Mouse (Mus musculus) heart, embryonic 15.5 days (tissue): ENCODE results near the gene Ptprs. TPM values are rescaled to one million over a fixed set of nuclear protein-coding genes. Genes with fewer than 3 reads are reported as not detected.
A peak's percentile ranks its signal among the peaks of the same experiment; 100 is the strongest.

Source experiments
- ATAC-seq: fragments of 200-750 bp; cut with Nextera tagmentation; replicated peaks from 2 replicates; pipeline ENCODE4 v1.8.0; 2017; ENCODE audit warnings: low read depth, moderate TSS enrichment; ENCODE audit not compliant: insufficient number of reproducible peaks, insufficient read depth, low FRiP score
- H3K27ac ChIP-seq: fragments of 300-500 bp; sonication (generic); 2 replicates; pipeline ENCODE4 v1.5.1; 2015; ENCODE audit warnings: mild to moderate bottlenecking, inconsistent platforms
- H3K27me3 ChIP-seq: fragments of 300-500 bp; sonication (generic); 2 replicates; pipeline ENCODE4 v1.6.1; 2015; ENCODE audit warnings: inconsistent platforms
- H3K36me3 ChIP-seq: fragments of 300-500 bp; sonication (generic); 2 replicates; pipeline ENCODE4 v1.6.1; 2015; ENCODE audit warnings: mild to moderate bottlenecking, inconsistent platforms
- H3K4me1 ChIP-seq: fragments of 300-500 bp; sonication (generic); replicated peaks from 2 replicates; pipeline ENCODE4 v1.6.1; 2015; ENCODE audit warnings: inconsistent platforms
- H3K4me2 ChIP-seq: fragments of 300-500 bp; sonication (generic); 2 replicates; pipeline ENCODE4 v1.6.1; 2015; ENCODE audit warnings: inconsistent platforms, mild to moderate bottlenecking, moderate library complexity
- H3K4me3 ChIP-seq: fragments of 300-500 bp; sonication (generic); 2 replicates; pipeline ENCODE4 v1.5.1; 2015; ENCODE audit warnings: mild to moderate bottlenecking, inconsistent platforms
- H3K9ac ChIP-seq: fragments of 300-500 bp; sonication (generic); 2 replicates; pipeline ENCODE4 v1.6.1; 2015; ENCODE audit warnings: mild to moderate bottlenecking, inconsistent platforms
- H3K9me3 ChIP-seq: fragments of 300-500 bp; sonication (generic); replicated peaks from 2 replicates; pipeline ENCODE4 v1.6.1; 2016; ENCODE audit warnings: inconsistent platforms
- WGBS: fragments of 180-500 bp; shearing (Covaris S2); methylation state at CpG from one replicate; pipeline ENCODE4 v1.1.7; 2015; ENCODE audit warnings: mixed read lengths; 5-methylcytosine and 5-hydroxymethylcytosine counted together
- polyA plus RNA-seq: library from polyadenylated mRNA; unstranded; fragments of >200 nt; fragmentation: Nextera tagmentation; extraction: Ambion mirVana; gene quantifications from 2 replicates; pipeline ENCODE4 v1.2.1, GENCODE M21; 2015

Ptprs gene
- polyA plus RNA-seq, 1 experiment from 2014 or later: 37.6 TPM

DNA sequence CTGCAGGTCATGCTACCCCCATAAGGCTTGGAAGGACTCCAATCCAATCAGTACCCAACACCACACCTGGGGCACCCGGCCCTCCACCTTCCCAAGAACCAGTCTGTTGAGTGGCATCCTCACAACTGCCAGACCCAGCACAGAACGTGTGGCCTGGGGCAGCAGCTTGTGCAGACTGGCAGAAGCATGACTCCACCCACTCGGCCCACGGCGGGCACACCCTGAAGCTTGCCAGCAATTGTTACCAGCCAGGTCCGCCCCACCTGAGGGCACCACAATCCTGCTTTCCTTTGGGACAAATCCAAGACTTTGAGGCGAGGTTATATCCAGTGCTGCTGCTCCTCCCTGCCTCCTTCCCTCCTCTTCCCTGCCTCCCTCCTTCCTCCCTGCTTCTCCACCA, 11.5 kb downstream of the Ptprs start:
- 83% methylated on average over 7 of the region's 7 CpGs for WGBS
- no peak overlapping the region for H3K4me2 ChIP-seq
- no peak for ATAC-seq

DNA sequence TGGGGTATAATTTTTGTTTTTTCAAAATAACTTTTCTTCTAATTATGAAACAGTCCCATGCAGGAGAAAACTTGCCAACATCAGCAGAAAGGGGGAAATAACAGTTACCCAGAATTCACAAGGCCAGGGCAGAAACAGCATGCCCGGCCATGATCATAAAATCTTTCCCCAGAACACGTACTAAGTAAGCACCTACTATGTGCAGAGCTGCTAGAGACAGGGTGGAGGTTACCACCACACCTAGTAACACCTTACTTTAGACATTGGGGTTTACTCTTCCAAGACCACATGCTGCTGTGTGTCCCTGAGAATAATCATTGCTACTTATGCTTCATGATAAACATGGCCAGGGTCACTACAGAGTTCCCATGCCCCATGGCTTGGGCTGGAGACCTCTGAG, 11.9 kb downstream of the Ptprs start:
- ATAC-seq: no peak
- no peaks in the 10 kb centered on the region for H3K9me3 ChIP-seq
- no peak overlapping the region for H3K9ac ChIP-seq
- 84% methylated on average over 2 of the region's 2 CpGs for WGBS
- H3K36me3 ChIP-seq: no peaks in the 10 kb centered on the region
- H3K27me3 ChIP-seq: no peaks in the 10 kb centered on the region
- no peak overlapping the region for H3K27ac ChIP-seq
- H3K4me1 ChIP-seq: peaks cover 56% of the 10 kb centered on the region
- H3K4me2 ChIP-seq: no peak overlapping the region
- no peak overlapping the region for H3K4me3 ChIP-seq

More for the DNA sequence above, 11.5 kb downstream of the Ptprs start:
- no peak overlapping the region for H3K4me3 ChIP-seq
- H3K36me3 ChIP-seq: no peaks in the 10 kb centered on the region
- no peaks in the 10 kb centered on the region for H3K27me3 ChIP-seq
- H3K4me1 ChIP-seq: peaks cover 56% of the 10 kb centered on the region
- H3K9me3 ChIP-seq: no peaks in the 10 kb centered on the region
- H3K27ac ChIP-seq: no peak overlapping the region
- H3K9ac ChIP-seq: no peak overlapping the region

DNA sequence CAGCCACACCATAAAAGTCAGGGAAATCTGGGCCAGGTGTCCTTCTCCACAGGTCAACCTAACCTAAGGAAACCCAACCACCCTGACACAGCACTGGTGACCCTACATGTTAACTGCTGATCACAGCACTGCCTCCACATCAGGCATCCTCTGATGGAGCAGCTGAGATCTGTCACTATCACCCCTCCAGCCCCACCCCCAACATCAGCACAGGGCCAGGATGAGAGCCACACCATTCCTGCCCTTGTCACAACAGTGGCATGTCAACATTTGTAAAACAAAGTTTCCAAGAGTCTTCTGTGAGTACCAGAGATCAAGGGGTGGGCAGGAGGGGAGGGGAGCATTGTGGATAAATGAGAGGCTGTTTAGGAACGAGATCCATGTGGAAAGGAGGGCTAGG, 12.8 kb downstream of the Ptprs start:
- Histone ChIP-seq H3K4me1 (peaks cover 56% of the 10 kb centered on the region), H3K27ac (peak overlapping the region; percentile 99), H3K27me3 (no peaks in the 10 kb centered on the region), H3K4me2 (peak overlapping the region; percentile 78), H3K4me3 (no peak overlapping the region), H3K36me3 (no peaks in the 10 kb centered on the region), H3K9me3 (no peaks in the 10 kb centered on the region), H3K9ac (no peak overlapping the region)
- WGBS: 39% methylated on average over 1 of the region's 1 CpGs
- no peak for ATAC-seq

DNA sequence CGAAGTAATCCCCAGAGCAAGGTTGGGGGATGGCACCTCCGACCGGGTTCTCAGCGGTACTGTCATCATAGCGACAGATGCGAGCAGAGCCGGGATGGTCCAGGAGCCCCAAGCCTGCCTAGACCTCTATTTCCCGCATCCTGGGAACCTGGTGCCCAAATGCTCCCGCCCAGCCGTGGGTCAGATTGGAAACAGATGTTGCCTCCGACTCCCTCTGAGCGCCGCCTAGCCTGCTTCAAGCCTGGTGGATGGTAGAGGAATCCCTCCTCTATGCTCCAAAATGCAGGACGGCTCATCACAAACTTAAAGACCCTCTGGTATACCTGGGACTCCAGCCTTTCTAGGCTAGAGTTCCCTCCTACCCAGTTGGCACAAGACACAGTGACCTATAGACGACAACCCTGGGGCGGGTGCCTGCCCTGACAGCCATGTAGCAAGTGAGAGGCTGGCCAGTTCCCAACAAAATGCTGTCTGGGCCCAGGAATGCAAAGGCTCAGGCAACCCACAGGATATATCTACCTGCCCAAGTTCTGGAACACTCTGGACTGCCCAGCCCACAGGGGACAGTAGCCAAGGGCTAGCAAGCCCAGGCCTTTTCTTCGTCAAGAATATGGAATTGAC, 13.3 kb downstream of the Ptprs start:
- Histone ChIP-seq H3K9ac (peak overlapping the region; percentile 53), H3K9me3 (no peaks in the 10 kb centered on the region), H3K4me3 (peak overlapping the region; percentile 57), H3K36me3 (no peaks in the 10 kb centered on the region), H3K4me1 (peaks cover 53% of the 10 kb centered on the region), H3K27me3 (no peaks in the 10 kb centered on the region), H3K4me2 (peak overlapping the region; percentile 78), H3K27ac (peak overlapping the region; percentile 99)
- WGBS: 5% methylated on average over 17 of the region's 17 CpGs
- no peak for ATAC-seq

DNA sequence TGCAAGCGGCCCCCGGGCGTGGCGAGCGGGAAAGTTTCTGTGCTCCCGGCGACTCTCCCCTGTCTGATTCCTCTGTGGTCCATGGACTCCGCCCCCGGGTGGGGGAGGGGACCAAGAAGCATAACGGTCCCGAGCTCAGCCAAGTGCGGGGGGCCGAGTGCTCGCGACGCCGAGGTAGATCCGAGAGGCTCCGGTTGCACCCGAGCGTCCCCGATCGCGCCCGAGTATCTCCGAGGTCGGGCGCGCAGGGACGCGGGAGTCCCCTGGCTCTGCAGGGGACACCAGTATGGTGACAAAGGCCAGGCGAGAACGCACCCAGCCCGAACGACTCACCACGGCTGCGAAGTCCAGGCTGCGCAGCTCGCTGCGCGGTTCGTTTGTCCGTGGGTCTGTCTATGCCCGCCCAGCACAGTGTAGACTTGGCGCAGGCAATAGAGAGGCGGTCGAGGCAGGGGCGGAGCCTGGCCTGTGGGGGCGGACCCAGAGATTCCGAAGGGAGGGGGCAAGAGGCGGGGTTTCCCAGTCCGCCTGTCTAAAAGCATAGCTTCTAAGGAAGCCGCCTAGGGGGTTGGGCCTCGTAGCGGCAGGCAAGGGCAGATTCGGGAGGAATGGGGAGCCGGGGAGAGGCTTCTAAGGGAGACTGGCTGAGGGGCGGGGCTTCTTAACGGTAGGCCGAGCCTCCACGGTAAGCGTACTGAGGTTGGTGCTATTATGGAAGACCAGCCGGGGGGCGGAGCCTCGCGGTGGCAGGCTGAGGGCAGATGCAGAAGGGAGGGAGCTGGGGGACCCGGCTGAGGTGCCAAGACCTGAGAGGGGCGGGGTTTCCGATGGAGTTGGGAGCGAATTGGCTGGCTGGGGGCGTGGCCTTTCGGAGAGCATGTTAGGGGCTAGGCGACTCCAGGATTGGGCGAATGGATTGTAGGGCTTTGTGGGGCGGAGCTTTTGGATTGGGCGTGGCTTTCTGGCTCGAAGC, 14.2 kb downstream of the Ptprs start:
- peak overlapping the region; percentile 57 for H3K4me3 ChIP-seq
- peak; percentile 92 for ATAC-seq
- peaks cover 46% of the 10 kb centered on the region for H3K4me1 ChIP-seq
- no peaks in the 10 kb centered on the region for H3K27me3 ChIP-seq
- under 1% methylated on average over 77 of the region's 77 CpGs for WGBS
- peak overlapping the region; percentile 64 for H3K9ac ChIP-seq
- no peaks in the 10 kb centered on the region for H3K9me3 ChIP-seq
- peak overlapping the region; percentile 78 for H3K4me2 ChIP-seq
- peak overlapping the region; percentile 99 for H3K27ac ChIP-seq
- H3K36me3 ChIP-seq: peaks cover 5% of the 10 kb centered on the region; the same call in 1 of the 2 replicates

DNA sequence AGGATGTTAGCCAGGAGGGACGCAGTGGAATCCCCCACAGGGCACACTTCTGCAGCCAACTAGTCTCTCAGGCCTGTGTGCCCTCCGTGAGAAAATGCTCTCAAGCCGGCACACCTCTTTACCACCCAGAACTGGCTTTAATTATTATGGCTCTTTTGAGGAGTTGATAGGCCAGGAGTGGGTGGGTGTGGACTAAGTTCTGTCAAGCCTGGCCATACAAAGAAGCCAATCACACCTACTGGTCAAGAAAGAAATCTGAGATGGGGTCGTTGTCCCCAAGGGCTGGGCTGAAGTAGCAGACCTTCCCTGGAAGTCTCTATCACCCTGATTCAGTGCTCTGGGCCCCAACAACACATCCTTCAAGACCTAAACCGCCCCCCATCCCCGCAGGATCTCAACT, 15.4 kb downstream of the Ptprs start:
- ATAC-seq: no peak
- H3K27ac ChIP-seq: no peak overlapping the region; the same call in 1 of the 2 replicates
- H3K4me2 ChIP-seq: peak overlapping the region; percentile 78
- no peaks in the 10 kb centered on the region for H3K27me3 ChIP-seq
- H3K36me3 ChIP-seq: peaks cover 11% of the 10 kb centered on the region
- 25% methylated on average over 6 of the region's 6 CpGs for WGBS
- peak overlapping the region; percentile 57 for H3K4me3 ChIP-seq
- H3K9ac ChIP-seq: peak overlapping the region; percentile 64
- no peaks in the 10 kb centered on the region for H3K9me3 ChIP-seq
- peaks cover 43% of the 10 kb centered on the region for H3K4me1 ChIP-seq

DNA sequence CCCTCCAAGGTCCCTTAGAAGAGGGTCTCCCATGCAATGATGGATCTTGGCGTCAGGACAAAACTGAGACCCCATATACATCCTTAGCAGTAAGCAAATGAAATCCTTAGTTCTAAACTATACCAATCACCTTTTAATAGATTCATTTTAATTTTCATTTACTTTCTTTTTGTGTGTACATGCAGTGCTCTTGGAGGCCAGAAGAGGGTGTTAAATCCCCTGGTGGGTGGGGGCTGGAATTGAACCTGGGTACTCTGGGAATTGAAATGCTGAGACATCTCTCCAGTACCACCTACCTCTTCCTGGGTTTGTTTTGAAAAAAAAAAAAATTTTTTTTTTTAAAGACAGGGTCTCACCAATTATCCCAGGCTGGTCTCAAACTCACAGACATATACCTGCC, 18.8 kb downstream of the Ptprs start:
- no peak overlapping the region for H3K27ac ChIP-seq
- H3K4me1 ChIP-seq: peaks cover 43% of the 10 kb centered on the region
- no peak overlapping the region for H3K4me2 ChIP-seq
- no peak overlapping the region for H3K9ac ChIP-seq
- ATAC-seq: no peak
- no peaks in the 10 kb centered on the region for H3K27me3 ChIP-seq
- no peaks in the 10 kb centered on the region for H3K9me3 ChIP-seq
- peaks cover 35% of the 10 kb centered on the region for H3K36me3 ChIP-seq
- WGBS: 97% methylated on average over 1 of the region's 1 CpGs
- no peak overlapping the region for H3K4me3 ChIP-seq

DNA sequence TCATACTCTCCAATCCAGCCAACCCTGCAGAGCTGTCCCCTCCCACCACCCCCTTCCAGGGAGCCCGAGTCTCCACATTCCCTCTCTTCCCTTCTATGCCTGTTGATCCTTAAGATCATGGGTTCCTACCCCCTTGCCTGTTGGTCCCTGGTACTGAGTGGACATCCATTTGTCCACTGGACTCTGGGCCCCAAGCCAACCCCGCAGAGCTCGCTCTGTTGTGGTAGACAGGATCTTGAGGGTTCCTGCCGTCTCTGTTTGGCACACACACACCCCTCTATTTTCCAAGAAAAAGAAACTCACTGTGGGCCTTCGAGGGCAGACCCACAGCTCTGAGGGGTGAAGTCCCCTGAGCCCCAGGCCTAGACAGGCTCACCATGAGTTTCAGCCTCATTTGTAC, 19.9 kb downstream of the Ptprs start:
- Histone ChIP-seq H3K4me2 (no peak overlapping the region), H3K27me3 (no peaks in the 10 kb centered on the region), H3K4me1 (peaks cover 43% of the 10 kb centered on the region), H3K36me3 (peaks cover 46% of the 10 kb centered on the region), H3K9me3 (no peaks in the 10 kb centered on the region), H3K4me3 (no peak overlapping the region), H3K27ac (no peak overlapping the region), H3K9ac (no peak overlapping the region)
- no peak for ATAC-seq
- WGBS: 77% methylated on average over 5 of the region's 5 CpGs

DNA sequence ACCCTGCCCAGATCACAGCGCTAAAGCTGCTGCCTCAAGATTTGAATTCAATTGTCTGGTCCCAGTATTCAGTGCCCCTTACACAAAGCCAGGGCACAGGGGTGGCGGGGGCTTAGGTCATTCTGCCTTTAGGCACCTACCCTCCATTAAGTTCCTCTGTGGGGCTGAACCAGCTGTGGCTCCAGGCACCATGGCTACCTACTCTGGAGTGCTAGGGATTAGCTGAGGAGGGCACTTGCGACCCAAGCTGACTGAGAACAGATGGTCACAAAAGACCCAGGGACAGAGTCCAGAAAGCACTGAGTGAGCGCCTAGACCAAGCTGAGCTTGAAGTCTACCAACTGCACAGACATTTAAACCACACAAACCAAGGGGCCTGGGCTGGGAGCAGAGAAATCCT, 22.6 kb downstream of the Ptprs start:
- 89% methylated on average over 4 of the region's 4 CpGs for WGBS
- H3K9me3 ChIP-seq: no peaks in the 10 kb centered on the region
- H3K4me2 ChIP-seq: no peak overlapping the region
- 0 out of 2 replicates have a peak overlapping the region, but pooled peaks have one; percentile 30 for H3K27ac ChIP-seq
- no peaks in the 10 kb centered on the region for H3K27me3 ChIP-seq
- no peak overlapping the region for H3K4me3 ChIP-seq
- H3K4me1 ChIP-seq: peaks cover 18% of the 10 kb centered on the region
- H3K36me3 ChIP-seq: peaks cover 72% of the 10 kb centered on the region
- no peak overlapping the region for H3K9ac ChIP-seq
- ATAC-seq: no peak

DNA sequence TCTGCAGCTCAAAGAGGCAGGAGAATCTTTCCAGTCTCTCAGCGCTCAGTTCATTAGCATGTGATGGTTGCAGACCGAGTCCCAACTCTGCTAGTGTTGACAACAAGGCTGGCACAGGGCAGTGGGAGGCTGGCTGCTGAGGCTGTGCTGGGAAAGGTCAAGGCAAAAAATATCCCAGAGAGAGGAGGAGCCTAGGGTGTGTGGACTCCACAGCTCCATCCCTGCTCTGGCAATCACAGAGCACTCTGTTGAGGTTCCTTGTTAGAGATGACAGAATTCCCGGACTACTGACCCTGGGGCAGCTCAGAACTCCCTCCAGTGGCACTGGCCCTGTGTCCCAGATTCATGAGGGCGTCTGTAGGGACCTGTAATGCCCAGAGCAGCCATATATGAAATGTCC, 23.0 kb downstream of the Ptprs start:
- Histone ChIP-seq H3K9me3 (no peaks in the 10 kb centered on the region), H3K27ac (peak overlapping the region; percentile 56), H3K4me1 (peaks cover 14% of the 10 kb centered on the region), H3K36me3 (peaks cover 76% of the 10 kb centered on the region), H3K27me3 (no peaks in the 10 kb centered on the region), H3K4me3 (no peak overlapping the region), H3K4me2 (no peak overlapping the region), H3K9ac (no peak overlapping the region)
- peak; percentile 75 for ATAC-seq
- 50% methylated on average over 4 of the region's 4 CpGs for WGBS

DNA sequence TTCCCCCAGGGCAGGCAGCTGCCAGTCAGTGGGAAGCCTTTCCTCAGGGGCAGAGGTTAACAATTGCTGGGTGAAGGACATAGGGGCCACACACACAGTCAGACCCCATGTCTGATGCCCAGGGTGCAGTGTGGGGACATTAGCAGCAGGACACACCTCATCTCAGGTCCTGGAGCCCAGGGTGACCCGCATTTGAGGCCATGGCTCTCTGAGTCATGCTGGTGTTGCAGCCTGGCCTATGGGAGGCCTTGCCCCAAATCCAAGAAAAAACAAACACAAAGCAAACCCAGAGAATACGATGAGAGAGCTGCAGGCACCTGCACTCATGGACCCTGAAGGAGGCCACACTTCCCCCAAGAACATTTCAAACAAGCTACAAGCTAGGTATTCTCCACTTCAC, 28.6 kb downstream of the Ptprs start:
- no peaks in the 10 kb centered on the region for H3K27me3 ChIP-seq
- no peak overlapping the region for H3K9ac ChIP-seq
- ATAC-seq: no peak
- WGBS: 74% methylated on average over 2 of the region's 2 CpGs
- peaks cover 52% of the 10 kb centered on the region for H3K36me3 ChIP-seq
- no peaks in the 10 kb centered on the region for H3K9me3 ChIP-seq
- peaks cover 13% of the 10 kb centered on the region for H3K4me1 ChIP-seq
- H3K4me3 ChIP-seq: no peak overlapping the region
- no peak overlapping the region for H3K27ac ChIP-seq
- no peak overlapping the region for H3K4me2 ChIP-seq
